Mouse (Mus musculus): ENCODE measurements around the gene Phf21a. TPM values are rescaled to one million over a fixed set of nuclear protein-coding genes. Genes with fewer than 3 reads are reported as not detected.

The Phf21a gene
- polyA plus RNA-seq, 1 experiment: 36.8 TPM

GRCm38 (mm10) chr2:92385113-92386051 lies 292.5 kb downstream of the Phf21a start:
- 72% methylated on average over 22 of the region's 22 CpGs for WGBS
- Histone ChIP-seq H3K4me3 (ENCODE audit: insufficient read depth, low read depth, low read length) (no peak overlapping the region), H3K27me3 (replicated peaks; ENCODE audit: control insufficient read depth, insufficient read depth, low read length) (no peaks in the 10 kb centered on the region), H3K36me3 (ENCODE audit: control insufficient read depth, insufficient read depth, low read length) (no peaks in the 10 kb centered on the region), H3K27ac (ENCODE audit: insufficient read depth, low read depth, low read length) (no peak overlapping the region), H3K4me1 (ENCODE audit: control insufficient read depth, insufficient read depth, low read length) (no peaks in the 10 kb centered on the region; the same call in 1 of the 2 replicates)
- TF ChIP-seq POLR2A (IDR thresholded peaks at IDR 0.05; ENCODE audit: low read depth, low read length): no peak
- no peak for TF ChIP-seq CTCF (conservative IDR thresholded peaks at IDR 0.05; ENCODE audit: insufficient read depth, insufficient read length, low read depth, low read length)
- no peak for DNase-seq

DNA sequence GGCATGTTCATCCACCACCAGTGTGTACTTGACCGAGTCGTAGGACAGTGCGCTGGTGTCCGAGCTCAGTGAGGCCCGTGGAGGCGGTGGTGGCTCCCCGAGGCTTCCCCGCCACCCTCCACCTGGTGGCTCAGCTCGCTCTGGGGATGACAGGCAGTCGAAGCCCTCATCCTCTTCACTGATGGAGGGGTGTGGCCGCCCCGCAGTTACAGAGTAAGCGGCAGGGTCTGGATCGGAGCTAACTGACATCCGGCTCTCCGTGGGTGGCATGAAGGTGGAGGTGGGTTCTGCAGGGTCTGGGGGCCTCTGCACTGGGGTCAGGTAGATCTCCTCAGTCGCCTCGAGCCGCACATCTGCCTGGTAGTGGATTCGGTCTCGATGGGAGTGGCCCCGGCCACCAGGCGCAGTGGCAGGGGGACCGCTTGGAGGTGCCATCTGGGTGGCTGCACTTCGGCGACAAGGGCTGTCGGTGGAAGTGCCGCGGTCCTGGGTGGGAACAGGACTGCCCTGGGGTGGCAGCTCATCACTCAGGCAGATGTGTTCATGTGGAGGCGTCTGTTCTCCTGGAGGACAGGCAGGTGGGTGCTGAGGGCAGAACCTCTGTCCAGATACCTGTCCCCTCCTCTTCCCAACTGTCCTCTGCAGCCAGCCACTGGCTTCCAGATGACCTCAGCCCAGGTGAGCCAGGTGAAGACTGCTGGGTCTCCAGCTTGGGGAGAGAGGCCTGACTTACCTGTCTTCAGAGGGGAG lies 294.1 kb downstream of the Phf21a start:
- Histone ChIP-seq H3K36me3 (ENCODE audit: control insufficient read depth, insufficient read depth, low read length) (no peaks in the 10 kb centered on the region), H3K27ac (ENCODE audit: insufficient read depth, low read depth, low read length) (no peak overlapping the region), H3K4me3 (ENCODE audit: insufficient read depth, low read depth, low read length) (no peak overlapping the region), H3K4me1 (ENCODE audit: control insufficient read depth, insufficient read depth, low read length) (no peaks in the 10 kb centered on the region; the same call in 1 of the 2 replicates), H3K27me3 (replicated peaks; ENCODE audit: control insufficient read depth, insufficient read depth, low read length) (no peaks in the 10 kb centered on the region)
- 91% methylated on average over 30 of the region's 30 CpGs for WGBS
- TF ChIP-seq POLR2A (IDR thresholded peaks at IDR 0.05; ENCODE audit: low read depth, low read length): no peak
- no peak for TF ChIP-seq CTCF (conservative IDR thresholded peaks at IDR 0.05; ENCODE audit: insufficient read depth, insufficient read length, low read depth, low read length)
- DNase-seq: no peak

GRCm38 (mm10) chr2:92387646-92388045 lies 294.7 kb downstream of the Phf21a start:
- no peak for DNase-seq
- no peak overlapping the region for H3K4me3 ChIP-seq (ENCODE audit: insufficient read depth, low read depth, low read length)

DNA sequence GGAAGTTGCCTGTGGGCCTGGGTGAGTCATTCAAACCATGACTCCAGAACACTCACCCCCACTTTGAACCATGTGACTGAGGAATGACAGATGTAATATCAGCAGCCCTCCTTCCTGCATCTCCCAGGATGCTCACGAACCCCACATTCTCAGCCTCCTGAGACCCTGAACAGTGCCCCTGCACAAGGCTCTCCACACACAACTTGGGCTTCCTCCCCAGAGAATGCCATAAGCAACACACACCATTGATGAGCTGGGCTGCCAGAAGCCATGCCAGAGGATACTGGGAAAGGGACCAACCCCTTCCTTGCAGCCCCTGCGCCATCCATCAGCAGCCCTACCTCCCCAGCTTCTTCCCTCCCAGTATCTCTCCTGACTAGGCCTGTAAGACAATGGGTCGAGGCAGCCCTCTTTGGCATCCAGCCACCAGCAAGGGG lies 295.2 kb downstream of the Phf21a start:
- TF ChIP-seq CTCF (conservative IDR thresholded peaks at IDR 0.05; ENCODE audit: insufficient read depth, insufficient read length, low read depth, low read length) (no peak), POLR2A (IDR thresholded peaks at IDR 0.05; ENCODE audit: low read depth, low read length) (no peak)
- no peak overlapping the region for H3K4me3 ChIP-seq (ENCODE audit: insufficient read depth, low read depth, low read length)

More at GRCm38 (mm10) chr2:92387646-92388045, 294.7 kb downstream of the Phf21a start:
- Histone ChIP-seq H3K27me3 (replicated peaks; ENCODE audit: control insufficient read depth, insufficient read depth, low read length) (no peaks in the 10 kb centered on the region), H3K36me3 (ENCODE audit: control insufficient read depth, insufficient read depth, low read length) (no peaks in the 10 kb centered on the region), H3K27ac (ENCODE audit: insufficient read depth, low read depth, low read length) (no peak overlapping the region), H3K4me1 (ENCODE audit: control insufficient read depth, insufficient read depth, low read length) (no peaks in the 10 kb centered on the region; the same call in 1 of the 2 replicates)
- TF ChIP-seq CTCF (conservative IDR thresholded peaks at IDR 0.05; ENCODE audit: insufficient read depth, insufficient read length, low read depth, low read length) (no peak), POLR2A (IDR thresholded peaks at IDR 0.05; ENCODE audit: low read depth, low read length) (no peak)
- WGBS: 84% methylated on average over 4 of the region's 4 CpGs

GRCm38 (mm10) chr2:92388891-92389641 lies 296.1 kb downstream of the Phf21a start:
- DNase-seq: peak; percentile 88
- H3K27ac ChIP-seq (ENCODE audit: insufficient read depth, low read depth, low read length): peak overlapping the region; percentile 63; the same call in 1 of the 2 replicates
- peak overlapping the region; percentile 68 for H3K4me3 ChIP-seq (ENCODE audit: insufficient read depth, low read depth, low read length)
- no peaks in the 10 kb centered on the region; the same call in 1 of the 2 replicates for H3K4me1 ChIP-seq (ENCODE audit: control insufficient read depth, insufficient read depth, low read length)
- 1% methylated on average over 62 of the region's 62 CpGs for WGBS
- no peaks in the 10 kb centered on the region for H3K36me3 ChIP-seq (ENCODE audit: control insufficient read depth, insufficient read depth, low read length)
- no peaks in the 10 kb centered on the region for H3K27me3 ChIP-seq (replicated peaks; ENCODE audit: control insufficient read depth, insufficient read depth, low read length)
- TF ChIP-seq POLR2A (IDR thresholded peaks at IDR 0.05; ENCODE audit: low read depth, low read length) (no peak), CTCF (conservative IDR thresholded peaks at IDR 0.05; ENCODE audit: insufficient read depth, insufficient read length, low read depth, low read length) (no peak)

More for the DNA sequence above, 295.2 kb downstream of the Phf21a start:
- Histone ChIP-seq H3K36me3 (ENCODE audit: control insufficient read depth, insufficient read depth, low read length) (no peaks in the 10 kb centered on the region), H3K4me1 (ENCODE audit: control insufficient read depth, insufficient read depth, low read length) (no peaks in the 10 kb centered on the region; the same call in 1 of the 2 replicates), H3K27ac (ENCODE audit: insufficient read depth, low read depth, low read length) (no peak overlapping the region), H3K27me3 (replicated peaks; ENCODE audit: control insufficient read depth, insufficient read depth, low read length) (no peaks in the 10 kb centered on the region)
- WGBS: 61% methylated on average over 3 of the region's 3 CpGs
- no peak for DNase-seq

GRCm38 (mm10) chr2:92389645-92390044 lies 296.7 kb downstream of the Phf21a start:
- no peaks in the 10 kb centered on the region for H3K27me3 ChIP-seq (replicated peaks; ENCODE audit: control insufficient read depth, insufficient read depth, low read length)
- WGBS: 28% methylated on average over 10 of the region's 10 CpGs
- H3K4me1 ChIP-seq (ENCODE audit: control insufficient read depth, insufficient read depth, low read length): no peaks in the 10 kb centered on the region; the same call in 1 of the 2 replicates
- DNase-seq: no peak
- TF ChIP-seq POLR2A (IDR thresholded peaks at IDR 0.05; ENCODE audit: low read depth, low read length): no peak
- TF ChIP-seq CTCF (conservative IDR thresholded peaks at IDR 0.05; ENCODE audit: insufficient read depth, insufficient read length, low read depth, low read length): no peak
- H3K36me3 ChIP-seq (ENCODE audit: control insufficient read depth, insufficient read depth, low read length): no peaks in the 10 kb centered on the region
- peak overlapping the region; percentile 63; the same call in 1 of the 2 replicates for H3K27ac ChIP-seq (ENCODE audit: insufficient read depth, low read depth, low read length)
- peak overlapping the region; percentile 68 for H3K4me3 ChIP-seq (ENCODE audit: insufficient read depth, low read depth, low read length)

Measured in kidney, adult 2 months (tissue).